Mouse (Mus musculus) kidney, adult 2 months (tissue): ENCODE measurements around the gene Klhl23.

Source experiments
- CTCF ChIP-seq: fragments of 200-500 bp; conservative IDR thresholded peaks from 2 replicates; pipeline ENCODE4 v1.5.1; 2011; ENCODE audit warnings: low read depth, mild to moderate bottlenecking, control low read depth, low read length, moderate library complexity, mixed read lengths; ENCODE audit not compliant: insufficient read depth, insufficient read length
- POLR2A ChIP-seq: fragments of 200-500 bp; IDR thresholded peaks from one replicate; pipeline ENCODE4 v1.6.1; 2011; ENCODE audit warnings: low read depth, low read length, control low read depth

- TF ChIP-seq CTCF (no peak), POLR2A (no peak)
Observed at GRCm38 (mm10) chr2:69830116-69830515, 8.4 kb downstream of the Klhl23 start.
